Mouse (Mus musculus) bone marrow macrophage, adult 2 months (primary cell): ENCODE data around the gene Slc2a3. TPM values are rescaled to one million over a fixed set of nuclear protein-coding genes. Genes with fewer than 3 reads are reported as not detected.

ENCODE experiments used
- H3K27ac ChIP-seq: 2 replicates; pipeline ENCODE4 v1.5.1; 2012; ENCODE audit warnings: low read depth, low read length; ENCODE audit not compliant: insufficient read depth
- H3K4me1 ChIP-seq: 2 replicates; pipeline ENCODE4 v1.6.1; 2012; ENCODE audit warnings: low read length; ENCODE audit not compliant: control insufficient read depth, insufficient read depth
- H3K4me3 ChIP-seq: 2 replicates; pipeline ENCODE4 v1.5.1; 2012; ENCODE audit warnings: mild to moderate bottlenecking, low read length, moderate library complexity; ENCODE audit not compliant: insufficient read depth
- CTCF ChIP-seq: IDR thresholded peaks from 2 replicates; pipeline ENCODE4 v1.5.1; 2012; ENCODE audit warnings: low read depth, mild to moderate bottlenecking, low read length, moderate library complexity
- POLR2A ChIP-seq: IDR thresholded peaks from 2 replicates; pipeline ENCODE4 v1.6.1; 2012; ENCODE audit warnings: mild to moderate bottlenecking, low read depth, low read length, borderline replicate concordance
- polyA plus RNA-seq: library from polyadenylated mRNA; stranded (reverse); fragments of >200 nt; gene quantifications from 2 replicates; pipeline ENCODE4 v1.2.4, GENCODE M21; 2012; ENCODE audit not compliant: missing spikeins, insufficient read depth, insufficient read length

Gene Slc2a3
- polyA plus RNA-seq, 1 experiment = 6.4 TPM

DNA sequence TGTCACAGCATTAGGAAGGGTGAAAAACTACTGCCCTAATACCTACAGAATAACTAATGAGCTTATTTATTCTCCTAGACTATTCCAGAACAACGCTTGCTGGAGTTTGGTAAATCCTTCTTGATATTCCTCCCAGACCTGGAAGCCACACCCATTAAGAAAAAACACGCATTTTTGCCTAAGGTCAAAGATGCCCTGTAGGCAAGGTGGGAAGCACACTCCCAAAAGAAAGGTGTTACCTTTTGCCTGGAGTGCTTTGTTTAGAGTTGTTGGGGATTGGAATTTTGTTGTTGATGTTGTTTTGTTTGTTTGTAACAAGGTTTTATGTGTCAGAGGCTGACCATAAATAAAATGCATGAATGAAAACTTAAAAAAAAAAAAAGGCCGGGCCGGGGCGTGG is 111.4 kb downstream of the Slc2a3 start:
- TF ChIP-seq CTCF = no peak
- no peak for TF ChIP-seq POLR2A
- no peak overlapping the region for H3K27ac ChIP-seq
- no peak overlapping the region for H3K4me3 ChIP-seq
- no peaks in the 10 kb centered on the region for H3K4me1 ChIP-seq

DNA sequence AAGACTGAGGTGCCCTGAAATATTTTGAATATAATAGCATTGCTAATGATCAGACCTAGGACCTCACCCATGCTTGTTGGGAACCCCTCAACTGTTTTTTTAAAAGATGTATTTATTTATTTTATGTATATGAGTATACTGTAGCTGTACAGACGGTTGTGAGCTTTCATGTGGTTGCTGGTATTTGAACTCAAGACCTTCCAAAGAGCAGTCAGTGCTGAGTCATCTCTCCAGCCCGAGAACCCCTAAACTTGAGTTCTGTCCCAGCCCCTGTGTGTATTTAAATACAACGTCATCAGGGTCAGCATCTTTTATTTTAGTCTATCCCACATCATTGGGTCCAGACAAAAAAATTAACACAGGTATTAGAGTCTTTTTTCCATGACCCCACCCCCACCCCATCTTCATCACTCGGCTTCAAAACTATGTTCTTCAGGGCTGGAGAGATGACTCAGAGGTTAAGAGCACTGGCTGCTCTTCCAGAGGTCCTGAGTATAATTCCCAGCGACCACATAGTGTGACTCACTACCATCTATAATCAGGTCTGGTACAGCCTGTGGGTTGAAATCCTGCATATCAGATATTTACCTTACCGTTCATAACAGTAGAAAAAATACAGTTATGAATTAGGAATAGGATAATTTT is 111.9 kb downstream of the Slc2a3 start:
- no peak overlapping the region for H3K4me3 ChIP-seq
- no peaks in the 10 kb centered on the region for H3K4me1 ChIP-seq
- H3K27ac ChIP-seq = no peak overlapping the region
- TF ChIP-seq POLR2A = no peak
- no peak for TF ChIP-seq CTCF

DNA sequence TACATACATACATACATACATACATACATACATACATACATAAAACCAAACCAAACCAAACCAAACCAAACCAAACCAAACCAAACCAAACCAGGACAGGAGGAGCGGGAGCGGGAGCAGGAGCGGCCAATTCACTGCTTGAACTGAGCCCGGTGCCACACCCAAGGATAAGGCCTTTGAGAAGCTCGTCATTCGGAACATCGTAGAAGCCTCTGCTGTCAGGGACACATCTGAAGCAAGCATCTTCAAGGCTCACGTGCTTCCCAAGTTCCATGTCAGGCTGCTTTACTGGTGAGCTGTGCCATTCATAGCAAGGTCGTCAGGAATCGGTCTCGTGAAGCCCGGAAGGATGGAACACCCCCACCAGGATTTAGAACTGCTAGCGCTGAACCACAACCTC is 114.7 kb downstream of the Slc2a3 start:
- Histone ChIP-seq H3K27ac (no peak overlapping the region), H3K4me1 (no peaks in the 10 kb centered on the region), H3K4me3 (no peak overlapping the region)
- TF ChIP-seq POLR2A = no peak
- no peak for TF ChIP-seq CTCF

DNA sequence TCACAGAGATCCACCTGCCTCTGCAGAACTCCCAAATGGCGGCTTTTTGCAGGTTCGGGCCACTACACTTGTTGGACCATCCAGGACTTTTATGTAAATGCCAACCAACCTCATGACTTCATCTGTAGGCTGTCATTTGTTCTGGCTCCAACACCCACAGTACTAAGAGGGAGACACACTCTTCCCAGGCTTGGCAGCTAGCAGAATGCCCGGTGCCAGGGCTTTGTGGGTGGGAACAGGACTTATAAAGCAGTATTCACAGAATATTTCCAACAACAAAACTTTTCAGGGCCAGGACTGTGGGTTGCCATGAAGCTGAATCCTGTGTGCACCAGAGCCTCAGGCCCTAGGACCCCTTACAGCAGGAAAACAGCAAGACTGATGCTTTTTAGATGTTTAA is 118.8 kb downstream of the Slc2a3 start:
- TF ChIP-seq CTCF (no peak), POLR2A (no peak)
- no peak overlapping the region for H3K4me3 ChIP-seq
- no peaks in the 10 kb centered on the region for H3K4me1 ChIP-seq
- no peak overlapping the region for H3K27ac ChIP-seq

Other genes with a start within 250 kb of the Slc2a3 start
- 0.45 TPM in 1 of 2 replicates, not detected in the other for gene Aicda, start 247.8 kb downstream of the Slc2a3 start, polyA plus RNA-seq
- gene Apobec1, start 199.2 kb downstream of the Slc2a3 start, polyA plus RNA-seq = 664 and 728 TPM in 2 replicates
- gene Gdf3, start 191.6 kb downstream of the Slc2a3 start, polyA plus RNA-seq = 30.2 and 32.0 TPM in 2 replicates
- 14.6 and 20.2 TPM in 2 replicates for gene Dppa3, start 175.2 kb downstream of the Slc2a3 start, polyA plus RNA-seq
- gene Nanog, start 94.2 kb downstream of the Slc2a3 start, polyA plus RNA-seq = not detected in 2 replicates
- gene Foxj2, start 18.3 kb upstream of the Slc2a3 start, polyA plus RNA-seq = 30.3 and 34.4 TPM in 2 replicates
- 718 and 808 TPM in 2 replicates for gene C3ar1, start 54.5 kb upstream of the Slc2a3 start, polyA plus RNA-seq
- gene Necap1, start 72.8 kb upstream of the Slc2a3 start, polyA plus RNA-seq = 61.2 and 67.3 TPM in 2 replicates
- 1,148 and 1,154 TPM in 2 replicates for gene Clec4a1, start 120.2 kb upstream of the Slc2a3 start, polyA plus RNA-seq
- 491 and 503 TPM in 2 replicates for gene Clec4a3, start 150.9 kb upstream of the Slc2a3 start, polyA plus RNA-seq
- gene Clec4a4, start 188.7 kb upstream of the Slc2a3 start, polyA plus RNA-seq = 1.2 and 3.0 TPM in 2 replicates
- 78.5 and 82.7 TPM in 2 replicates for gene Clec4b1, start 248.3 kb upstream of the Slc2a3 start, polyA plus RNA-seq